Mouse (Mus musculus) liver (tissue): ENCODE measurements around the gene Hsd17b14.
"Not testable (repeated sequence)": the region's sequence is repeated elsewhere in the genome, so short reads cannot be mapped to it uniquely, and the experiment has no call there.

Experiments
- DNase-seq: peaks from one replicate; pipeline ENCODE4 v3.0.0-alpha.2; 2020; ENCODE audit warnings: mixed read lengths

Gene Hsd17b14

GRCm38 (mm10) chr7:45554744-45555143 lies at the start of gene Hsd17b14:
Gene Hsd17b14 (plus strand): TSS chr7:45554893.
- no peak for DNase-seq

GRCm38 (mm10) chr7:45507583-45507982 lies 47.1 kb upstream of the Hsd17b14 start:
- DNase-seq: no peak

- peak; percentile 85 for DNase-seq
Observed at GRCm38 (mm10) chr7:45508561-45508960, 46.1 kb upstream of the Hsd17b14 start.

- DNase-seq: peak; percentile 67
Observed at GRCm38 (mm10) chr7:45509181-45509882, 45.4 kb upstream of the Hsd17b14 start.

GRCm38 (mm10) chr7:45509912-45510787 lies 44.5 kb upstream of the Hsd17b14 start, which contains the start of gene Nucb1:
Gene Nucb1 (minus strand): TSS chr7:45510406.
- DNase-seq: peak; percentile 96

GRCm38 (mm10) chr7:45514411-45514810 lies 40.3 kb upstream of the Hsd17b14 start:
- DNase-seq: no peak

- peak; percentile 89 for DNase-seq
Observed at GRCm38 (mm10) chr7:45515436-45515835, 39.3 kb upstream of the Hsd17b14 start.

GRCm38 (mm10) chr7:45516846-45517245 lies 37.8 kb upstream of the Hsd17b14 start:
- not testable (repeated sequence) for DNase-seq

GRCm38 (mm10) chr7:45518618-45519017 lies 36.1 kb upstream of the Hsd17b14 start:
- no peak for DNase-seq

- DNase-seq: peak; percentile 57
Observed at GRCm38 (mm10) chr7:45519345-45520120, 35.2 kb upstream of the Hsd17b14 start.

- no peak for DNase-seq
Observed at GRCm38 (mm10) chr7:45520605-45521004, 34.1 kb upstream of the Hsd17b14 start.

GRCm38 (mm10) chr7:45521728-45522184 lies 32.9 kb upstream of the Hsd17b14 start:
- DNase-seq: peak; percentile 84

- DNase-seq: no peak
Observed at GRCm38 (mm10) chr7:45522194-45522752, 32.4 kb upstream of the Hsd17b14 start.

GRCm38 (mm10) chr7:45522957-45523676 lies 31.6 kb upstream of the Hsd17b14 start:
- peak; percentile 80 for DNase-seq

GRCm38 (mm10) chr7:45523678-45524170 lies 31.0 kb upstream of the Hsd17b14 start:
- DNase-seq: peak; percentile 46

GRCm38 (mm10) chr7:45524841-45525621 lies 29.7 kb upstream of the Hsd17b14 start:
- peak; percentile 93 for DNase-seq

- DNase-seq: peak; percentile 96
Observed at GRCm38 (mm10) chr7:45525809-45526473, 28.8 kb upstream of the Hsd17b14 start, which contains the start of the genes Ppp1r15a and Plekha4. Gene Ppp1r15a (minus strand): TSS chr7:45526268. Gene Plekha4 (plus strand): TSS chr7:45526330.

GRCm38 (mm10) chr7:45526474-45527120 lies 28.1 kb upstream of the Hsd17b14 start:
- peak; percentile 38 for DNase-seq

- not testable (repeated sequence) for DNase-seq
Observed at GRCm38 (mm10) chr7:45527169-45527568, 27.5 kb upstream of the Hsd17b14 start.
